Mouse (Mus musculus) lung, adult 2 months (tissue): Measurements from ENCODE around the gene Sipa1l1.

ENCODE experiments used
- CTCF ChIP-seq: fragments of 200-500 bp; IDR thresholded peaks from 2 replicates; pipeline ENCODE4 v1.5.1; 2011; ENCODE audit warnings: mild to moderate bottlenecking, low read length, control low read depth; ENCODE audit not compliant: insufficient read depth
- POLR2A ChIP-seq: fragments of 200-500 bp; IDR thresholded peaks from 2 replicates; pipeline ENCODE4 v1.6.1; 2011; ENCODE audit warnings: low read depth, mild to moderate bottlenecking, control low read depth, low read length, borderline replicate concordance; ENCODE audit errors: extremely low read depth

DNA sequence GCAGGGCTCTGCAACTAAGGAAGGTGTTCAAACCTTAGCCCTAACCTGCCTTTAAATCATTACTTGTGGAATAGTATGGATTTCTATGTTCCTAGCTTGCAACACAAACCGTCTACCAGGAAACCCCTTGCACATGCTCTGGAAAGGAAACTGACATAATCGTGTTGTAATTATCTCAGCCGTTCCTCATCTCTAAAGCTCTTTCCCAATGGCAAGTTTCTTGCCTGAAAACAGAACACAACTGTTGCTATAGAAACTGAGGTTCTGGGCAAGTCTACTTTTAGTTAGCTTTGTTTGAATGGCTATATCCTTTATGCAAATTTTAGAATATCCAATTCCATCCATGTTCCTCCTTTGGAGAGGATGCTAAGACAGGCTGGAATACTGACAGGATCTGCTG is 217.9 kb downstream of the Sipa1l1 start:
- TF ChIP-seq CTCF (no peak), POLR2A (no peak)
